Mouse (Mus musculus) testis, adult 2 months (tissue): ENCODE measurements around the gene Cacna2d1.

Experiments used
- CTCF ChIP-seq: fragments of 200-500 bp; IDR thresholded peaks from 2 replicates; pipeline ENCODE4 v1.5.1; 2012; ENCODE audit warnings: low read depth, mild to moderate bottlenecking, inconsistent platforms, low read length, moderate library complexity; ENCODE audit not compliant: control insufficient read depth, insufficient read depth, insufficient replicate concordance
- POLR2A ChIP-seq: fragments of 200-500 bp; IDR thresholded peaks from 2 replicates; pipeline ENCODE4 v1.6.1; 2012; ENCODE audit warnings: low read depth, mild to moderate bottlenecking, inconsistent platforms, low read length, moderate library complexity; ENCODE audit not compliant: control insufficient read depth

- TF ChIP-seq POLR2A = no peak
- TF ChIP-seq CTCF = no peak
These were observed 7.6 kb downstream of the Cacna2d1 start for GRCm38 (mm10) chr5:15942051-15942450.
